Mouse (Mus musculus): ENCODE results near the gene Rbfox1. TPM values are rescaled to one million over a fixed set of nuclear protein-coding genes. Genes with fewer than 3 reads are reported as not detected.

Rbfox1 gene
- polyA plus RNA-seq, 1 experiment from 2014 or later = 7.5 TPM

DNA sequence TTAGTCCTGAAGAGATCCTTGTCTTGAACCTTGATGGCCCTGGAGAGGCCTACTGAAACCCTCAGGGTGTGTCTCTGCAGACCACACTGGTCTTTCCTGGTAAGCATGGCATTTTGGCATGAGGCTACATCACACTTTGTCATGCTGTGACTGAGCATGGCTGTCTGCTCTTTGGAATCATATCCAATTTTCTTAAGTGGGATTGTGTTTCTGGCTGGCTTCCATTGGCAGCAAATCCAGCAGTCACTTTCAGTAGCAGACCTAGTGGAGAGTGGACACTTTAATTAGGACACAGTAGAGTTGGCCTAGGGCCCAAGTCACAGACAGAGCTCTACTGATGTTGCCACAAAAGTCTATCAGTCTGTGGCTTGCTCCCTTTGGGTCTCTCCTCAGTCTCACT, 1100.9 kb downstream of the Rbfox1 start:
- no peaks in the 10 kb centered on the region for H3K4me1 ChIP-seq (ENCODE audit: control insufficient read depth, insufficient read depth, low read length)
- H3K27ac ChIP-seq (ENCODE audit: low read depth, low read length) = no peak overlapping the region
- no peaks in the 10 kb centered on the region for H3K9me3 ChIP-seq (ENCODE audit: control insufficient read depth, low read length)
- no peak overlapping the region for H3K4me2 ChIP-seq (replicated peaks; ENCODE audit: low read depth, low read length)
- H3K4me3 ChIP-seq (ENCODE audit: low read length) = no peak overlapping the region
- no peak overlapping the region for H3K9ac ChIP-seq (ENCODE audit: low read depth, low read length)
- ATAC-seq (ENCODE audit: low FRiP score, low TSS enrichment) = no peak
- no peaks in the 10 kb centered on the region for H3K27me3 ChIP-seq (ENCODE audit: control insufficient read depth, insufficient read depth, low read length)
- no peaks in the 10 kb centered on the region for H3K36me3 ChIP-seq (ENCODE audit: control insufficient read depth, insufficient read depth, low read length)

DNA sequence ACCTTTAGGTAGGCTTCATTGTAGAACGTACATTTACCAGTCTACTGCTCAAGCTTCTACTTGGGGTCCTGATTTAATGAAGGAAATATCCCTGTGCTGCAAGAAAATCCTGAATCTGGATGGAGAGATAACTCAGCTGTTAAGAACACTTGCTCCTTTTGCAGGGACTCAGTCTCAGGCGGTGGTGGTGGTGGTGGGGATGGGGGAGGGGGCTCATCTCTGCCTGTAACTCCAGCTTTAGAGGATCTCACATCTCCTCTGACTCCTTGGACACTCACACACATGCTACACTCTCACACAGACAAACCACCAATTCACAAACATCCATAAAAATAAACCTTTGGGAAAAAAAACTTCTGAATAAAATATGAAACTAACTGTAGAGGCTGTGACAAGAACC, 1101.3 kb downstream of the Rbfox1 start:
- Histone ChIP-seq H3K4me1 (ENCODE audit: control insufficient read depth, insufficient read depth, low read length) (no peaks in the 10 kb centered on the region), H3K4me3 (ENCODE audit: low read length) (no peak overlapping the region), H3K9ac (ENCODE audit: low read depth, low read length) (no peak overlapping the region), H3K27me3 (ENCODE audit: control insufficient read depth, insufficient read depth, low read length) (no peaks in the 10 kb centered on the region), H3K36me3 (ENCODE audit: control insufficient read depth, insufficient read depth, low read length) (no peaks in the 10 kb centered on the region), H3K27ac (ENCODE audit: low read depth, low read length) (no peak overlapping the region), H3K9me3 (ENCODE audit: control insufficient read depth, low read length) (no peaks in the 10 kb centered on the region), H3K4me2 (replicated peaks; ENCODE audit: low read depth, low read length) (no peak overlapping the region)
- WGBS = 64% methylated on average over 2 of the region's 2 CpGs
- ATAC-seq (ENCODE audit: low FRiP score, low TSS enrichment) = no peak

DNA sequence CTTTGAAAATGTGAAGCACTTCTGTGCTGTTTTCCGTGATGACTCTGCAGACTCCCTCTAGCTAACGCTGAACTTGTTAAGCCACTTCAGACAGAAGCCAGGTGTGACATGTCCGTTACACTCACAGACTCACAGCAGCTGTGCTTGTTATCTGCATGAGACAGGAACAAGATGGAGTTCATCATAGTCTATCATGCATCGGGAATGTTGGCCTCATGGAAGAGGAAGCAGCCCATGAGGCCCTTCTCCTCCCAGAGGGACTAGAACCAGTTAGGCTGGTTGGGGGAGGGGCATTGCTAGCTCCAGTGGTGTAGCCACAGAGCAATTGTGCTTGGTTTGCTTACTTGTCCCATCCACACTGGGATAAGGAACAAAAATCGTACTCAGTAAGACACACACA, 1107.1 kb downstream of the Rbfox1 start:
- no peak for ATAC-seq (ENCODE audit: low FRiP score, low TSS enrichment)
- H3K9me3 ChIP-seq (ENCODE audit: control insufficient read depth, low read length) = no peaks in the 10 kb centered on the region
- no peaks in the 10 kb centered on the region for H3K27me3 ChIP-seq (ENCODE audit: control insufficient read depth, insufficient read depth, low read length)
- H3K36me3 ChIP-seq (ENCODE audit: control insufficient read depth, insufficient read depth, low read length) = no peaks in the 10 kb centered on the region
- WGBS = 59% methylated on average over 5 of the region's 5 CpGs
- H3K9ac ChIP-seq (ENCODE audit: low read depth, low read length) = no peak overlapping the region
- no peak overlapping the region for H3K27ac ChIP-seq (ENCODE audit: low read depth, low read length)
- no peak overlapping the region for H3K4me2 ChIP-seq (replicated peaks; ENCODE audit: low read depth, low read length)
- no peaks in the 10 kb centered on the region; the same call in 1 of the 2 replicates for H3K4me1 ChIP-seq (ENCODE audit: control insufficient read depth, insufficient read depth, low read length)
- no peak overlapping the region for H3K4me3 ChIP-seq (ENCODE audit: low read length)

DNA sequence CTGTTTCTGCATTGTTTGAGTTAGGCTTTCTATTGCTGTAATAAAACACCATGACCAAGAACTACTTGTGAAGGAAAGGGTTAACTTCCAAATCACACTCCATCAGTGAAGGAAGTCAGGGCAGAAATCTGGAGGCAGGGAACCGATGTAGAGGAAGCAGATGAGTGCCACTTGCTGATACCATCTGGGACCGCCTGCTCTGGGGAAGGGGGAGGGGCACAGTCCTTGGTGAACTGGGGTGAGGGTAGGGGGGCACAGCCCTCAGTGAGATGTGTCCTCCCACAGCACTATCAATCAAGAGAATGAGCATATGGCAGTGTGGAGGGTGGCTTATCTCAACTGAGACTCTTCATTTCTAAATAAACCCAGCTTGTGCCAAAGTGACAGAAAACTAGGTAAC, 1108.0 kb downstream of the Rbfox1 start:
- Histone ChIP-seq H3K4me3 (ENCODE audit: low read length) (no peak overlapping the region), H3K27ac (ENCODE audit: low read depth, low read length) (no peak overlapping the region), H3K9me3 (ENCODE audit: control insufficient read depth, low read length) (no peaks in the 10 kb centered on the region), H3K4me2 (replicated peaks; ENCODE audit: low read depth, low read length) (no peak overlapping the region), H3K36me3 (ENCODE audit: control insufficient read depth, insufficient read depth, low read length) (no peaks in the 10 kb centered on the region), H3K4me1 (ENCODE audit: control insufficient read depth, insufficient read depth, low read length) (no peaks in the 10 kb centered on the region; the same call in 1 of the 2 replicates), H3K9ac (ENCODE audit: low read depth, low read length) (no peak overlapping the region), H3K27me3 (ENCODE audit: control insufficient read depth, insufficient read depth, low read length) (no peaks in the 10 kb centered on the region)
- WGBS = 6% methylated on average over 2 of the region's 2 CpGs
- ATAC-seq (ENCODE audit: low FRiP score, low TSS enrichment) = no peak

DNA sequence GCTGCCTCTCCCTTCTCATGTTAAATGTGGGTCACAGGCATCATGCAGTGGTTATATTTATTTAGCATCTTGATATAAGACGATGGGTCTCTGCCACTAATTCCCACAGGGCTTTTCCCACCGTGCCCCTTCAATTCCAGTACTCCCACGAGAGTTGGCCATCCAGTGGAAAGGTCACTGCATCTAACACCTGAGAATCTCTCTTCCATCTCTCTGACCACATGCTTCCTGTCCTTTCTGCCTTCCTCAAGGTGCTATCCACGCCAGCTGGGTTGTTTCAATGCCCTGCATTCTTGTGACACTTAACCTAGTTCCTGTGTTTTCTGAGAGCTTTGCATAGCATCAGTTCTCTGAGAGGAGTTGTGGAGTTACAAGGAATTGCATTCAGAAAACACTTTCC, 1112.0 kb downstream of the Rbfox1 start:
- H3K27me3 ChIP-seq (ENCODE audit: control insufficient read depth, insufficient read depth, low read length) = no peaks in the 10 kb centered on the region
- 0 out of 2 replicates have a peak, but pooled peaks have one; percentile 52 for ATAC-seq (ENCODE audit: low FRiP score, low TSS enrichment)
- no peaks in the 10 kb centered on the region for H3K36me3 ChIP-seq (ENCODE audit: control insufficient read depth, insufficient read depth, low read length)
- H3K9ac ChIP-seq (ENCODE audit: low read depth, low read length) = no peak overlapping the region
- H3K4me2 ChIP-seq (replicated peaks; ENCODE audit: low read depth, low read length) = no peak overlapping the region
- H3K4me1 ChIP-seq (ENCODE audit: control insufficient read depth, insufficient read depth, low read length) = no peaks in the 10 kb centered on the region; the same call in 1 of the 2 replicates
- 24% methylated on average over 4 of the region's 4 CpGs for WGBS
- no peak overlapping the region for H3K4me3 ChIP-seq (ENCODE audit: low read length)
- H3K9me3 ChIP-seq (ENCODE audit: control insufficient read depth, low read length) = no peaks in the 10 kb centered on the region
- H3K27ac ChIP-seq (ENCODE audit: low read depth, low read length) = peak overlapping the region; percentile 17; the same call in 1 of the 2 replicates

DNA sequence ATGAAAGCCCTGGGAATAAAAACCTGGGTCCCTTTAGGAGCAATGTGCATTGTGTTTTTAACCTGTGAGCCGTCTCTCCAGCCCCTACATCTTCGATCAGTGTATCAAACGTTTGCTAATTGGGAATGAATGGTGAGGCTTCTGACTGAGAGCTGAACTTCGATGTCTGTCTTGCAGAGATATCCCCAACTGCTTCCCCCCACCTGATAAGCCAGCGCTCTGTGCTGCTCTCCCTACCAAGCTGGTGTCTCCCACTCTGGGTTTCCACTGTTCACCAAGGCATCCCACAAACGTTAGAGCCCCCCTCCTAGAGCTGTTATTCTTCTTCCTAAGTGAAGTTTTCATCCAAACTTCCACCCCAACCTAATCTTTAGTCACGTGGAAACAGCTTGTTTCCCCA, 1112.7 kb downstream of the Rbfox1 start:
- no peaks in the 10 kb centered on the region for H3K36me3 ChIP-seq (ENCODE audit: control insufficient read depth, insufficient read depth, low read length)
- no peaks in the 10 kb centered on the region for H3K9me3 ChIP-seq (ENCODE audit: control insufficient read depth, low read length)
- WGBS = 58% methylated on average over 7 of the region's 7 CpGs
- H3K9ac ChIP-seq (ENCODE audit: low read depth, low read length) = no peak overlapping the region
- H3K4me2 ChIP-seq (replicated peaks; ENCODE audit: low read depth, low read length) = no peak overlapping the region
- no peaks in the 10 kb centered on the region for H3K27me3 ChIP-seq (ENCODE audit: control insufficient read depth, insufficient read depth, low read length)
- no peak overlapping the region for H3K4me3 ChIP-seq (ENCODE audit: low read length)
- H3K27ac ChIP-seq (ENCODE audit: low read depth, low read length) = no peak overlapping the region
- ATAC-seq (ENCODE audit: low FRiP score, low TSS enrichment) = no peak
- H3K4me1 ChIP-seq (ENCODE audit: control insufficient read depth, insufficient read depth, low read length) = no peaks in the 10 kb centered on the region; the same call in 1 of the 2 replicates

DNA sequence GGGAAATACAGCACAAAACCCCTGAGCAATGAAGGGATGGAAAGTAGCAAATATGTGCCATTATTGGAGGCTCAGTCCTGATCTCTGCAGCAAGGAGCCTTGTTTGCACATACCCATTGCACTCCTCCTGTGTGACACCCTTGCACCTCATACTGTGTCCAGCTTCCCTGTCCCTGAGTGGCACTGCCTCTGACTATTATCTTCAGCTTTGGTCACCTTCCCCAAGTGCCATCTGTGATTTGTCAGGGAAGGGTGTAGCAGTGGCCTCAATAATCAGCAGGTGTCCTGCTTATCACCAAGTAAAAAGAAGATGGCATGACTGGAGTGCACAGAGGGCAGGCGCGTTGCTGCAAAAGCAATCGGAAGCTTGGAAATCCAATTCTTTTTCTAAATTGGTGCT, 1119.4 kb downstream of the Rbfox1 start:
- Histone ChIP-seq H3K27me3 (ENCODE audit: control insufficient read depth, insufficient read depth, low read length) (no peaks in the 10 kb centered on the region), H3K9ac (ENCODE audit: low read depth, low read length) (no peak overlapping the region)
- no peak for ATAC-seq (ENCODE audit: low FRiP score, low TSS enrichment)

DNA sequence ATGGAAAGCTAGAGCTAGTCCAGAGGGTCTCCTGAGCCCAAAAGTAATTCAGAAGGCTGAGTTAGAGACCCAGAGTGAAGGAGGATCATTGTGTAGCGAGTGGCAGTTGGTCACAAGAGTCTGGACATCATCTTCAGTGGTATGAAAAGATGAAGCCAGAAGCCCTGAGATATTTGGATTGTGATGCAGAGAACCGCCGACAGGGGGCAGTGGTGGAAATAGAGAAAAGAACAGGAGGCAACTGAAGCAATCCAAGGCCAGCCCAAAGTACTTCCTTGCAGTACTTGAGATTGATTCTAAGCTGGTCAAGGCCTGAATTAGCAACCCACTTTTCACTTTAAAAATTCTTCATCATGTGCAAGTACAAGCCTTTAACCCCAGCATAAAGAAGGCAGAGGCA, 1120.3 kb downstream of the Rbfox1 start:
- Histone ChIP-seq H3K4me2 (replicated peaks; ENCODE audit: low read depth, low read length) (no peak overlapping the region), H3K36me3 (ENCODE audit: control insufficient read depth, insufficient read depth, low read length) (no peaks in the 10 kb centered on the region), H3K9ac (ENCODE audit: low read depth, low read length) (no peak overlapping the region), H3K4me1 (ENCODE audit: control insufficient read depth, insufficient read depth, low read length) (no peaks in the 10 kb centered on the region), H3K27ac (ENCODE audit: low read depth, low read length) (no peak overlapping the region), H3K4me3 (ENCODE audit: low read length) (no peak overlapping the region), H3K9me3 (ENCODE audit: control insufficient read depth, low read length) (no peaks in the 10 kb centered on the region), H3K27me3 (ENCODE audit: control insufficient read depth, insufficient read depth, low read length) (no peaks in the 10 kb centered on the region)
- ATAC-seq (ENCODE audit: low FRiP score, low TSS enrichment) = no peak
- 20% methylated on average over 3 of the region's 3 CpGs for WGBS

More for the DNA sequence above, 1119.4 kb downstream of the Rbfox1 start:
- H3K4me3 ChIP-seq (ENCODE audit: low read length) = no peak overlapping the region
- H3K4me2 ChIP-seq (replicated peaks; ENCODE audit: low read depth, low read length) = no peak overlapping the region
- H3K36me3 ChIP-seq (ENCODE audit: control insufficient read depth, insufficient read depth, low read length) = no peaks in the 10 kb centered on the region
- no peaks in the 10 kb centered on the region for H3K4me1 ChIP-seq (ENCODE audit: control insufficient read depth, insufficient read depth, low read length)
- H3K27ac ChIP-seq (ENCODE audit: low read depth, low read length) = no peak overlapping the region
- WGBS = 95% methylated on average over 3 of the region's 3 CpGs
- H3K9me3 ChIP-seq (ENCODE audit: control insufficient read depth, low read length) = no peaks in the 10 kb centered on the region

DNA sequence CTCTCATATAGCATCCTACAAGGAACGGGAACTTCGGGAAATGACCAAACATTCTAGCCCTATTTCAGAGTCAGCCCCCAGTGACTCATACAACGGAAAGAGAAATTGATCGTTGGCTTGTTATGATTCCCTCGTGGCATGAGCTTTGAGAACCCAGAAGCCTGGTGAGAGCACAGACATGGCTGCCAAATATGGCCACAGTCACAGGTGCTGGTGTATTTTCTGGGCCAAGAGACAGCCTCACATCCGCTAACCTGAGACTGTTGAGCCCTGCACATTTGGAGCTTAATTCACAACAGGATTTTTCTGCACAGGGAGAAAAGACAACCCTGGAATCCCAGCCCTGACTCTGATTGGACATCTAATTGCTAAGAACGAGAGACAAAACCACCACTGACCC, 1132.2 kb downstream of the Rbfox1 start:
- Histone ChIP-seq H3K9ac (ENCODE audit: low read depth, low read length) (no peak overlapping the region), H3K9me3 (ENCODE audit: control insufficient read depth, low read length) (no peaks in the 10 kb centered on the region), H3K27me3 (ENCODE audit: control insufficient read depth, insufficient read depth, low read length) (no peaks in the 10 kb centered on the region), H3K27ac (ENCODE audit: low read depth, low read length) (no peak overlapping the region), H3K4me2 (replicated peaks; ENCODE audit: low read depth, low read length) (no peak overlapping the region), H3K36me3 (ENCODE audit: control insufficient read depth, insufficient read depth, low read length) (no peaks in the 10 kb centered on the region), H3K4me1 (ENCODE audit: control insufficient read depth, insufficient read depth, low read length) (no peaks in the 10 kb centered on the region), H3K4me3 (ENCODE audit: low read length) (no peak overlapping the region)
- WGBS = 90% methylated on average over 7 of the region's 7 CpGs
- no peak for ATAC-seq (ENCODE audit: low FRiP score, low TSS enrichment)

Data from kidney, embryonic 14.5 days (tissue).